Mouse (Mus musculus): ENCODE data around the gene Abhd11. TPM values are rescaled to one million over a fixed set of nuclear protein-coding genes. Genes with fewer than 3 reads are reported as not detected.
A peak's percentile ranks its signal among the peaks of the same experiment; 100 is the strongest.

The Abhd11 gene
- polyA plus RNA-seq, 1 experiment from 2014 or later = 73.0 TPM

DNA sequence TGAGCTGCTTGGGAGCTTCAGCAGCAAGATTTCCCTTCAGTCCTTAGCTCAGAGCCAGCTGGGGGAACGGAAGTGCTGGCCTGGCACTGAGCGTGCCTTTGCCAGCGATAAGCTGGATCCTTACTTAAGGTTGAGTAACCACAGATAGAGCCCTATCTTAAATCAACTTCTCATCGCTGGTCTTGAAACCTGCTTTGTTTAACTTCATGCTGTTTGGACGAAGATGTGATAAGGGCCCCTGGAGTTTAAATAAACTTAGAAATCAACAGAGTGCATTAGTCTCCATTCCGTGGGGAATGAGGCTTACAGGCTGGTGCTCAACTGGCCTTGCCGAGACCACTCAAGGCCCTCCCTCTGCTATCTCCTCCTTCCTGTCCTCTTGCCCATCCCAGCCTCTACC, 34.7 kb upstream of the Abhd11 start:
- no peak overlapping the region for H3K9ac ChIP-seq (replicated peaks)
- ATAC-seq (ENCODE audit: low FRiP score) = no peak
- no peaks in the 10 kb centered on the region for H3K4me1 ChIP-seq
- H3K27me3 ChIP-seq (replicated peaks) = no peaks in the 10 kb centered on the region
- 72% methylated on average over 7 of the region's 7 CpGs for WGBS
- H3K4me2 ChIP-seq = no peak overlapping the region
- no peaks in the 10 kb centered on the region for H3K9me3 ChIP-seq (replicated peaks)
- no peak overlapping the region for H3K27ac ChIP-seq (replicated peaks)
- no peaks in the 10 kb centered on the region for H3K36me3 ChIP-seq
- H3K4me3 ChIP-seq (replicated peaks) = no peak overlapping the region

DNA sequence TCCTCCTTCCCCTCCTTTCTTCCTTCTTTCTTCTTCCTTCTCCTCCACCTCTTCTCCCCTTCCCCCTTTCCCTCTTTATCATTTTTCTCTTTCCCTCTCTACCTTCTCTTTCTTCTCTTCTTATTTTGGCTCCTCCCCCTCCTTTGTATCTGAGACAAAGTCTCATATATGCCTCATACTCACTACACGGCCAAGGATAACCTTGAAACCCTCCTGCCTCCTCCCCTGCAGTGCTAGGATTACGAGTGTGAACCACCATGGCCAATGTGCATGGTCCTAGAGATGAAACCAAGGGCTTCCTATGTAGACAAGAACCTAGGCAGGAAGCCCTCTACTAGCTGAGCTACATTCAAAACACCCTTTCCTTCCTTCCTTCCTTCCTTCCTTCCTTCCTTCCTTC, 34.0 kb upstream of the Abhd11 start:
- H3K27ac ChIP-seq (replicated peaks) = no peak overlapping the region
- ATAC-seq (ENCODE audit: low FRiP score) = no peak
- H3K4me3 ChIP-seq (replicated peaks) = no peak overlapping the region
- H3K9me3 ChIP-seq (replicated peaks) = no peaks in the 10 kb centered on the region
- H3K4me2 ChIP-seq = no peak overlapping the region
- H3K9ac ChIP-seq (replicated peaks) = no peak overlapping the region
- WGBS = 60% methylated on average over 2 of the region's 2 CpGs
- H3K27me3 ChIP-seq (replicated peaks) = no peaks in the 10 kb centered on the region
- no peaks in the 10 kb centered on the region for H3K36me3 ChIP-seq
- H3K4me1 ChIP-seq = no peaks in the 10 kb centered on the region

DNA sequence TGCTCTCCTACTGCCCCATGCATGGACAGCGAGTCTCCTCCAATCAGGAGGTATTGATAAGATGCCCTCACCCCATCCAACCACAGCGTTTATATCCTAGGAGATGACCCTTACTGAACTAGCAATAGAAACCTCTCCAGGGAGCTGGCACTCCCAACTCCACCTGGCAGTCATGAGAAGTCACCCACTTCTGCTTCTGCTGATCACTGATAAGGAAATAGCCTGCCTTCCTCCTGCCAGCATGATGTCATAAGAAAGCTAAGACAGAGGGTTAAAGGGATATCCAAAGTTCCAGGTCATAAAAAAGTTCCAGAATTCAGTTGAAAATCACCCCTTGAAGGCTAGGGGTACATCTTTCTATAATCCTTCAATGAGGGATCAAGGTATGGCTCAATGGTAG, 32.8 kb upstream of the Abhd11 start:
- no peaks in the 10 kb centered on the region for H3K36me3 ChIP-seq
- no peak overlapping the region for H3K4me2 ChIP-seq
- 91% methylated on average over 2 of the region's 2 CpGs for WGBS
- no peak overlapping the region for H3K4me3 ChIP-seq (replicated peaks)
- no peak overlapping the region for H3K27ac ChIP-seq (replicated peaks)
- no peak for ATAC-seq (ENCODE audit: low FRiP score)
- no peak overlapping the region for H3K9ac ChIP-seq (replicated peaks)
- H3K27me3 ChIP-seq (replicated peaks) = no peaks in the 10 kb centered on the region
- H3K4me1 ChIP-seq = no peaks in the 10 kb centered on the region
- no peaks in the 10 kb centered on the region for H3K9me3 ChIP-seq (replicated peaks)

DNA sequence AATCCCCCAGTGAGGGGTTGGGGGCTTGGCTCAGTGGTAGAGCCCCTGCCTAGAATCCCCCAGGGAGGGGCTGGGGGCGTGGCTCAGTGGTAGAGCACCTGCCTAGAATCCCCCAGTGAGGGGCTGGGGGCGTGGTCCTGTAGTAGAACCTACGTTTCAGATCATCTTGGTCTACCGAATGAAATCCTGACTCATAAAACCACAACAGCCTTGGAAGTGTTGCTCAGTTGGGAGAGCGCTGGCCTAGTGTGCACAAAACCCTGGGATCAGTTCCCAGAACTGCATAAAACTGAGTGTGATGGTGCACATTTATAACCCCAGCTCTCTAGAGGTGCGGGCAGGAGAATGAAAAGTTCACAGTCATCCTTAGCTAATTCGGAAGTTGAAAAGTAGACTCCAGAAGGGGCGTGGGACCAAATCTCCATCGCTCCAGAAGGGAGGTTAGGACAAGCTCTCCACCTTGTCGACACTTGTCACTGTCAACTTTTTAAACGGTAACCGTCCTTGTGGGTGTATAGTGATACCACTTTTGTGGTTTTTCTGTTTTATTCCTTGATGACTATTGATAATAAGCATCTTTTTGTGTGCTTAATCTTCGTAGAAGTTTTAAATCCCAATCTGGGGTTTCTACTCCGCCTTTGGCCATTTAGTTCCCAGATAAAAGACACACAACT, 32.2 kb upstream of the Abhd11 start:
- Histone ChIP-seq H3K4me2 (no peak overlapping the region), H3K27ac (replicated peaks) (no peak overlapping the region), H3K4me1 (no peaks in the 10 kb centered on the region), H3K4me3 (replicated peaks) (no peak overlapping the region), H3K9me3 (replicated peaks) (no peaks in the 10 kb centered on the region), H3K36me3 (no peaks in the 10 kb centered on the region), H3K9ac (replicated peaks) (no peak overlapping the region), H3K27me3 (replicated peaks) (no peaks in the 10 kb centered on the region)
- WGBS = 86% methylated on average over 14 of the region's 14 CpGs
- ATAC-seq (ENCODE audit: low FRiP score) = no peak

DNA sequence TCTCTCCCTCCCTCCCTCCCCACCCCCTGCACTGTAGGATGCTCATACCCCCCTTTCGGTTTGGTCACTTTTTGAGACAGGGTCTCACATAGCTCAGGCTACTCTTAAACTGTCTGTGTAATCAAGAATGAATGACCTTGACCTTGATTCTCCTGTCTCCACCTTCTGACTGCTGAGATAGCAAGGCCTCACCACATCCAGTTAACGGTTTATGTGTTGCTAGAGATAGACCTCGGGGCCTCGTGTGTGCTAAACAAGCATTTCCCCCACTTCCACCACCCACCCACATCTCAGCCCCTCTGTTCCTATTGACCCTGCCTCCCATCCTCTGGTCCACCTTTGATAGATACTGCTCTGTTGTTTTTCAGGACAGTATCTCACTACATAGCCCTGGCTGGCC, 31.1 kb upstream of the Abhd11 start:
- no peak for ATAC-seq (ENCODE audit: low FRiP score)
- H3K27ac ChIP-seq (replicated peaks) = no peak overlapping the region

DNA sequence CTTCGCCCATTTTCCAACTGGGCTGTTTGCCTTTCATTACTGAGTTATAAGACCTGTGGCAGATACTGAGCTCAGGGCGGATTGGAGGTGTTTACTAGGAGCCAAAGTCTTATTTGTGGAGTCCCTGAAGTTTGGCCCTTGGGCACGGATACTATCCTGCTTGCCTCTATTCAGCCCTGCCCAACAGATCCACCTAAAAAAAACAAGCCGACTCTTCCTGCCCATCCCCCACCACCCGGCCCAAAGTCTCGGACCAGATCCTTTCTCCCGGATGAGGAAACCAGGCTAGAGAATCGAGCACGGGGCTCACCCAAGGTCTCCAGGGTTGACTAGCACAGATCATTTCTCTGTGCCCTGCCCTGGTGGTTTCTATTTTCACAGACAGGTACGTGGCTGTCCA, 27.8 kb upstream of the Abhd11 start:
- Histone ChIP-seq H3K9me3 (replicated peaks) (no peaks in the 10 kb centered on the region), H3K36me3 (no peaks in the 10 kb centered on the region), H3K9ac (replicated peaks) (no peak overlapping the region), H3K4me2 (no peak overlapping the region), H3K27me3 (replicated peaks) (peaks cover 19% of the 10 kb centered on the region), H3K4me3 (replicated peaks) (no peak overlapping the region), H3K4me1 (peaks cover 8% of the 10 kb centered on the region), H3K27ac (replicated peaks) (no peak overlapping the region)
- 77% methylated on average over 10 of the region's 10 CpGs for WGBS
- no peak for ATAC-seq (ENCODE audit: low FRiP score)

More for the DNA sequence above, 31.1 kb upstream of the Abhd11 start:
- H3K36me3 ChIP-seq = no peaks in the 10 kb centered on the region
- no peaks in the 10 kb centered on the region for H3K27me3 ChIP-seq (replicated peaks)
- H3K9ac ChIP-seq (replicated peaks) = no peak overlapping the region
- H3K4me1 ChIP-seq = no peaks in the 10 kb centered on the region
- H3K4me2 ChIP-seq = no peak overlapping the region
- H3K4me3 ChIP-seq (replicated peaks) = no peak overlapping the region
- WGBS = 78% methylated on average over 4 of the region's 4 CpGs
- no peaks in the 10 kb centered on the region for H3K9me3 ChIP-seq (replicated peaks)

DNA sequence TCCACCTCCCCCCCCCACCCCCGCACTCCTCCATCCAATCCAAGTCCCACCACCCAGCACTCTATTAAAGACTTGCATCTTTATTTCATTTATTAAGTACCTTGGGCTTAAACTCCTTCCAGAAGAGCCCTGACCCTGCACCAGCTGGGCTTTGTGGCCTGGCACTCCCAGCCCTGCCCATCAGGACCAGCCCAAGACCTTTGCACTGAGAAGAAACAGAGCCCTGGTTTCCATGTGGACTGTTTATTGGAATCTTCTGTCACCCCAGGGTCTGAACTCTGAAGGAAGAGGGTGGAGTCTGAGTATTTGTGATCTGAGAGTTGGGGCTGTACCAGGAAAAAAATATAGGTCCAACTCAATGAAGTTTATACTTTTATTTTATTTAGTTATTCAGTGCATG, 25.8 kb upstream of the Abhd11 start:
- Histone ChIP-seq H3K27ac (replicated peaks) (no peak overlapping the region), H3K36me3 (no peaks in the 10 kb centered on the region), H3K4me1 (peaks cover 19% of the 10 kb centered on the region), H3K4me2 (no peak overlapping the region), H3K9me3 (replicated peaks) (no peaks in the 10 kb centered on the region), H3K4me3 (replicated peaks) (no peak overlapping the region), H3K9ac (replicated peaks) (no peak overlapping the region), H3K27me3 (replicated peaks) (peaks cover 39% of the 10 kb centered on the region)
- ATAC-seq (ENCODE audit: low FRiP score) = no peak
- 84% methylated on average over 1 of the region's 1 CpGs for WGBS

DNA sequence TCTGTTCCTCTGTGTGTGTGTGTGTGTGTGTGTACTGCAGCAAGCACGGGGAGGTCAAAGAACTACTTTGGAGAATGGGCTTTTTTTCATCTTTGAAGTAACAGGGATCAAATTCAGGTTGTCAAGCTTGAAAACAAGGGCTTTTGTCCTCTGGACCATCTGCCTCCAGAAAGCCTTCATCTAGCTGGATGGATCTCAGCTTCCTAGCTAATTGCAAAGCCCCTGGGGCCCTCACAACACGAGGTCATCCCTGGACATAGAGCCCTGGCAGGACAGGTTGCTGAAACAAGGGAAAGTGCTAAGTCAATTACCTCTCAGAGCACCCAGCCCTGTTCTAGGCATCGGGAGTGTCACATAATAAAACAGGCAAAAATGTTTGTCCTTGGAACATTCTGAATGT, 25.2 kb upstream of the Abhd11 start:
- no peak overlapping the region for H3K4me2 ChIP-seq
- 5% methylated on average over 3 of the region's 3 CpGs for WGBS
- H3K4me3 ChIP-seq (replicated peaks) = no peak overlapping the region
- peaks cover 43% of the 10 kb centered on the region for H3K27me3 ChIP-seq (replicated peaks)
- H3K9me3 ChIP-seq (replicated peaks) = no peaks in the 10 kb centered on the region
- H3K9ac ChIP-seq (replicated peaks) = no peak overlapping the region
- no peaks in the 10 kb centered on the region for H3K36me3 ChIP-seq
- H3K4me1 ChIP-seq = peaks cover 19% of the 10 kb centered on the region
- no peak for ATAC-seq (ENCODE audit: low FRiP score)
- H3K27ac ChIP-seq (replicated peaks) = no peak overlapping the region

DNA sequence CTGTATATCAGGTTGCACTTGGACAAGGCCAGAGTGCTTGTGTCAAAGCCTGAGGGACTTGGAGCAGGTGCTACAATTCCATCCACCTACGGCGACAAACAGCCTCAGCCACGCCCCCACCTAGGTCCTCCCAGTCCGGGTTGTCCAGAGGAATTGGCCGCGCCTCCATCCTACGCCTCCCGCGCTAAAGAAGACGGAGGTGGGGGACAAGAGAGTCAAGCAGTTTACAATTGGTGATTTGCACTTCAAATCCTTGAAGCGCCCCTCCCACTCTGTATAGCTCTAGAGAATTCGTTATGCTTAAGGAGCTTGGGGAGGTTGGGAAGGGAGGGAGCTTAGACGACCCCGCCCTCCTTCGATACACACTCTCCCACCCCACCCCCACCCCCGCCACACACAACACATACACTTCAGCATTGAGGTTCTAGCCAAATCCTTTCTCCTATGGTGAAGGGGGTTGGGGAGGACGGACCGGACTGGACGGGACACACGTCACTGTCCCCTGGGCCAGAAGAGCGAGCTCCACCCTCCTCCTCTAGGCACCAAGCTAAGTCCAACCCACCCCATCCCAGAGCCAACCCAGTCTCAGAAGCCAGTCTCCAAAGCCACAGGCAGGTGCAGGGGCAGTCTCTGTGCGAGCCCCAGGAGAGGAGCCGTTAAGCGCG, 23.2 kb upstream of the Abhd11 start, which contains the start of gene Cldn3:
TSS of gene Cldn3 (plus strand) at position 582 of the 665 bp plus-strand sequence.
- Histone ChIP-seq H3K9ac (replicated peaks) (peak within 1 kb of the TSS; percentile 26; the same call in 1 of the 2 replicates), H3K27me3 (replicated peaks) (peaks cover 54% of the 10 kb centered on the region), H3K36me3 (no peaks in the 10 kb centered on the region), H3K4me1 (peaks cover 19% of the 10 kb centered on the region), H3K4me2 (peak within 1 kb of the TSS; percentile 45), H3K27ac (replicated peaks) (no peak within 1 kb of the TSS), H3K4me3 (replicated peaks) (peak within 1 kb of the TSS; percentile 26), H3K9me3 (replicated peaks) (no peaks in the 10 kb centered on the region)
- no peak for ATAC-seq (ENCODE audit: low FRiP score)
- WGBS = 4% methylated on average over 25 of the region's 25 CpGs

DNA sequence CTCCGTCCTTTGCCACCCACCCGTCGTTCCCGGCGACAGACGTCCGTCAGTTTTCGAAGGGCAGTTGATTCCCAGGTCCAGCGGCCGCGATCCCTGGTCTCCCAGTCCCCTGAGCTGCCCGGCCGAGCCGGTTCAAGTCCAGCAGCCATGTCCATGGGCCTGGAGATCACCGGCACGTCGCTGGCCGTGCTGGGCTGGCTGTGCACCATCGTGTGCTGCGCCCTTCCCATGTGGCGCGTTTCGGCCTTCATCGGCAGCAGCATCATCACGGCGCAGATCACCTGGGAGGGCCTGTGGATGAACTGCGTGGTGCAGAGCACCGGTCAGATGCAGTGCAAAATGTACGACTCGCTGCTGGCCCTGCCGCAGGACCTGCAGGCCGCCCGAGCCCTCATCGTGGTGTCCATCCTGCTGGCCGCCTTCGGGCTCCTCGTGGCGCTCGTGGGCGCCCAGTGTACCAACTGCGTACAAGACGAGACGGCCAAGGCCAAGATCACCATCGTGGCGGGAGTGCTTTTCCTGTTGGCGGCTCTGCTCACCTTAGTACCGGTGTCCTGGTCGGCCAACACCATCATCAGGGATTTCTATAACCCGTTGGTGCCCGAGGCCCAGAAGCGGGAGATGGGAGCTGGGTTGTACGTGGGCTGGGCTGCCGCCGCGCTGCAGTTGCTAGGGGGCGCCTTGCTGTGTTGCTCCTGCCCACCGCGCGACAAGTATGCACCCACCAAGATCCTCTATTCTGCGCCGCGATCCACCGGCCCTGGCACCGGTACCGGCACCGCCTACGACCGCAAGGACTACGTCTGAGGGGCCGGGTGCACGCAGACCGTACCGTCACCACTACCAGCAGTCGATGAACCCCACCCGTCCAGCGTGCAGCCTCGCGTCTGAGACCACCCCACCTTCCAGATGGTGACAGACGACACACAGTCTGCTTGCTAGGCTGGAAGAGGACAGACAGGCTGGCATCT, 22.4 kb upstream of the Abhd11 start:
- Histone ChIP-seq H3K27ac (replicated peaks) (no peak overlapping the region), H3K4me3 (replicated peaks) (peak overlapping the region; percentile 26), H3K36me3 (no peaks in the 10 kb centered on the region), H3K9me3 (replicated peaks) (no peaks in the 10 kb centered on the region), H3K9ac (replicated peaks) (peak overlapping the region; percentile 26; the same call in 1 of the 2 replicates), H3K4me1 (peaks cover 19% of the 10 kb centered on the region), H3K27me3 (replicated peaks) (peaks cover 56% of the 10 kb centered on the region), H3K4me2 (peak overlapping the region; percentile 45)
- 3% methylated on average over 79 of the region's 79 CpGs for WGBS
- ATAC-seq (ENCODE audit: low FRiP score) = no peak

DNA sequence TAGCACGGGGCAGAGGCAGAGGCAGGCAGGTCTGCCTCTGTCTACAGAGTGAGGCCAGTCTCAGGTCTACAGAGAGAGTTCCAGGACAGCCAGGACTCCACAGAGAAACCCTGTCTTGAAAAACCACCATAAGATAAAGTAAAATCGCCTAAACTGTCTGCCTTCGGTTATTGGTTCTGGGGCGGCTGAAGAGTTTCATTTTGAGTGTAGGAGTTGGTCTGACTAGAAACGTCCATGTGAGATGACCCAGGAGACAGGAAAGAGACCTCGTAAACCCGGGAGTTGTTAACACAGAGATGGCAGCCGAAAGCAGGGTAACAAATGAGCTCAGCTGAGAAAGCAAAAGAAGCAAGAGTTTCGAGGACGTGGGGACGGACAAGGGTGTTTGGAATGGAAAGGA, 19.8 kb upstream of the Abhd11 start:
- no peak overlapping the region for H3K4me3 ChIP-seq (replicated peaks)
- H3K9ac ChIP-seq (replicated peaks) = no peak overlapping the region
- no peak overlapping the region for H3K27ac ChIP-seq (replicated peaks)
- no peak for ATAC-seq (ENCODE audit: low FRiP score)
- no peaks in the 10 kb centered on the region for H3K36me3 ChIP-seq
- 63% methylated on average over 11 of the region's 11 CpGs for WGBS
- peaks cover 56% of the 10 kb centered on the region for H3K27me3 ChIP-seq (replicated peaks)
- no peak overlapping the region for H3K4me2 ChIP-seq
- no peaks in the 10 kb centered on the region for H3K9me3 ChIP-seq (replicated peaks)
- H3K4me1 ChIP-seq = peaks cover 19% of the 10 kb centered on the region

Data from neural tube, embryonic 15.5 days (tissue).